Mouse (Mus musculus): ENCODE measurements around the gene Pcsk6. TPM values are rescaled to one million over a fixed set of nuclear protein-coding genes. Genes with fewer than 3 reads are reported as not detected.
A peak's percentile ranks its signal among the peaks of the same experiment; 100 is the strongest.

Gene Pcsk6
- total RNA-seq, 2 experiments from 2014 or later, result not detected

DNA sequence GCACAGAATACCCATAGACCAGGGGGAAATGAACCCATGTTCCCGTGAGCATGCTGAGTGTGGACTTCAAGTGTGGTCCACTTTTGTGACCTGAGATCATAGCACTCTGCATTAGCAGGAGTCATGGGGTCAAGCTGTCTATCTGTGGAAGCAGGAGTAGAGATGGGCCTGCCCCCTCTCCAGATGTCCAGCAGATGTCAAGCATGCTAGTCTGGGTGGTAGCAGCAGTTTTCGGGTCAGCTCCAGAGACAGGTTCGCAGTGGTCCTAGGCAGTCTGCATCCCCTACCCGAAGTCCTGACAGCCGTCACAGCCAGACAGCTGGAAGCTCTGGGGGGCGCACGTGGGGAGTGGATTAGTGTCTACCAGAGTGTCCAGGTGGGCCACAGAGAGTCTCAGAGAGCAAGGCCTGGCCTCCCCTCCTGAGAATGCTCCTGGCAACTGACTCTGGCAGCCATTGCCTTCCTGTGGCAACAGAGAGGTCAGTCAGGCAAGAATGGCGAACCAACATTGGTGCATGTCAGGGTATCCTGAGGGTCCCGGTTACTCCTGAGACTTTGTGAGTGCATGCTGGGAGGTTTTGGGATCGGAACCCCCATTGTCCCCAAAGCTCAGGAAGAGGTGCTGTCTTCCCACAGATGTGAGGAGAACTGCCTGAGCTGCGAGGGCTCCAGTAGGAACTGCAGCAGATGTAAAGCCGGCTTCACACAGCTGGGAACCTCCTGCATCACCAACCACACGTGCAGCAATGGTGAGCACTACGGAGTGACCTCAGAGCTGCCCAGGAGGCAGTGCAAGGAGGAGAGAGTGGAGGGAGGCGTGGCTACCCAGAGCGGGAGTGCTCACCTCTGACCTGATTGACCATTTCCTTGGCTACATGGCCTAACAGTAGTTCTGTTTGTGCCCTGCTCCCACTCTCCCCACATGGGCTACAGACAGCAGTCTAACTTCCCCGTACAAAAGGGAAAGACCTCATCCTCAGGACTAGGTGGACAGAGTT lies 185.7 kb downstream of the Pcsk6 start:
- no peak for ATAC-seq (replicated peaks; ENCODE audit: poor library complexity)

DNA sequence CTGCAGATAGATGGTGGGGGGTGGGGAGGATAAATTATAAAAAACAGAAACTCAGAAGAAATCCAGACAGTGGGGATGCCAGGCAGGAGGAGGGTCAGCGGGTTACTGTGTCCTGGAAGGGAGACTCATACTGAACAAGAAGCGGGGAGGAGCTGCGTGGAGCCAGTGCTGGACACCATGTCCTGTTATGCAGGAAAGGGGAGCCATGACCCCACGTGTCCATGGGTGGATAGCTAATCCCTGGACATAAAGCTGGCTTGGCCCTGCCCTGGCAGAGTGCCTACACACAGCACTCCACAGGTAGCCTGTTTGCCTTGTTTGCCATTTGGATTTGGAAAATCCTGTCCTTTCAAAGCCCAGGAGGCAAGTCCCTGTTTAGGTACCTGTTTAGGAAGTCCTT lies 186.4 kb downstream of the Pcsk6 start:
- no peak for ATAC-seq (replicated peaks; ENCODE audit: poor library complexity)

DNA sequence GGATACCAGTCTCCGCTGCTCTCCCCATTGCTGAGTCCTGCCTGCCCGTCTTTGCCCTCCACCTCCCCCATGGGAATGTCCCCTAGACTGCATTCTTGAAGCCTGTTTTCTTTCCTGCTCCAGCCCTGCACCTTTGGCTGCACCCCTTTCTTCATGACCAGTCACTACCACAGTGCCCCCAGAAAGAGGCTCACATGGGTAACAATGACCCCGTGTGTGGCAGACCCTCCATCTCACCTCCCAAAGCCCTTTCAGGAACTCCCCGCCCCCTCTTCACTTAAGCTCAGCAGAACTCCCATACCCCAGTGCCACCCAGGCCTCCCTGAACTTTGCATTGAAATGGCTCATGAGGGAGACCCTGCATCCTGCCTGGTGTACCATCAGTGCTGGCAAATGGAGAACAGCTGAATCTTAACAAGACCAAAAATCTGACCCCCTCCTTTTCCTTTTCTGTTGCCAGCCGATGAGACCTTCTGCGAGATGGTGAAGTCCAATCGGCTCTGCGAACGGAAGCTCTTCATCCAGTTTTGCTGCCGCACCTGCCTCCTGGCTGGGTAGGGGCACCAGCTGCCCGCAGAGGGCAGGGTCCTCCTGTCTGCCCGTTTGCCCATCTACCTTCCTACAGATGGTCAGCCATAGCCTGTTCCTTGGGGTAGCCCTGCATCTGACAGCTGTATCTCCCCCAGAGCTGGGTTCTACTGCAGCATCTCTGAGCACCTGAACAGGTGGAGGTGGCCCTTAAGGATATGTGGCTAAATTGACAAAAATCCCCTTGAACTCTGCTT lies 187.1 kb downstream of the Pcsk6 start:
- no peak for ATAC-seq (replicated peaks; ENCODE audit: poor library complexity)

DNA sequence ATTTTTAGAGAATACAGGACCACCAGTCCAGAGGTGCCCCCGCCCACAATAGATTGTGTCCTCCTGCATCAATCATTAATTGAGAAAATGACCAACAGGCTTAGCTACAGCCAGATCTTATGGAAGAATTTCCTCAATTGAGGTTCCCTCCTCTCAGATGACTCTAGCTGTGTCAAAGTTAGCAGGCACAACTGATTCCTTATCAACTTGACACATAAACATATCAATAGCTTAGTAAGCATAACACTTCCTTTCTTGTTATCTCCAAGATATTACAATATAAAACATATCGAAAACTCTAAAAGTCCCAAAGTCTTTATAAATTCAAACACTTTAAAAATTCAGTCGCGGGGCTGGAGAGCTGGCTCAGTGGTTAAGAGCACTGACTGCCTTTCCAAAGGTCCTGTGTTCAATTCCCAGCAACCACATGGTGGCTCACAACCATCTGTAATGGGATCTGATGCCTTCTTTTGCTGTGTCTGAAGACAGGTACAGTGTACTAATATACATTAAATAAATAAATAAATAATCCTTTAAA lies 192.5 kb downstream of the Pcsk6 start:
- ATAC-seq (replicated peaks; ENCODE audit: poor library complexity), result no peak

DNA sequence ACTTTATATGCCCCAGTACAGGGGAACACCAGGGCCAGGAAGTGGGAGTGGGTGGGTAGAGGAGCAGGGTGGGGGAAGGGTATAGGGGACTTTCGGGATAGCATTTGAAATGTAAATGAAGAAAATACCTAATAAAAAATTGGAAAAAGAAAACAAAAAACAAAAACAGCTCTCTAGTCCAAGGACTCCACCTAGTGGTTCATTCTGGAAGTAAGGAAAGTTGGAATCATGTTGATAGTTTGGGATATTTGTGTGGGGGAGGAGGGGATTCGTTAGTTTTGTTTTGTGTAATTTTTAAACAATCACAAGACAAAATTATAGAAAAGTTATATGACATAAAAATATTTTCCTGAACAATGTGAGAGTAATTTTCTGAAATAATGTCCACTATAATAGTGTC lies 193.8 kb downstream of the Pcsk6 start:
- ATAC-seq (replicated peaks; ENCODE audit: poor library complexity), result peak; percentile 46; the same call in 1 of the 2 replicates

DNA sequence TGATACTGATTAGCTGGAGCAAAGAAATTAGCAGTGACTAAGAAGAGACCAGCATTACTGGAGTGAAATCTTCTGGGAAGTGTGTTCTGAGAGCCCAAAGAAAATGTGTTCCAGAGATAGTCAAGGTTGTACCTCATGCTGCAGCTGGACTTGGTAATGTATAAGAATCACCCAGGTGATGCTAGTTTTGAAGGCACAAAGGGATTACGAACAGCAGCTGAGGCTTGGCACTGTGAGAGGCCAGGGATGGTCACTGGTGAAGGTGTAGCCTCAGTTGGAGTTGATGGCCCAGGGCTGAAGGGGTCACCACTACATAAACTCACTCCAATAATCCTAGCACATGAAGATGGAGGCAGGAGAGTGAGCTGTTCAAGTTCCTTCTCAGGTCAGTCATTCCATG lies 197.2 kb downstream of the Pcsk6 start, which contains the start of gene Snrpa1:
Gene Snrpa1 (plus strand): TSS at position 301 of the 400 bp plus-strand sequence.
- ATAC-seq (replicated peaks; ENCODE audit: poor library complexity), result no peak

DNA sequence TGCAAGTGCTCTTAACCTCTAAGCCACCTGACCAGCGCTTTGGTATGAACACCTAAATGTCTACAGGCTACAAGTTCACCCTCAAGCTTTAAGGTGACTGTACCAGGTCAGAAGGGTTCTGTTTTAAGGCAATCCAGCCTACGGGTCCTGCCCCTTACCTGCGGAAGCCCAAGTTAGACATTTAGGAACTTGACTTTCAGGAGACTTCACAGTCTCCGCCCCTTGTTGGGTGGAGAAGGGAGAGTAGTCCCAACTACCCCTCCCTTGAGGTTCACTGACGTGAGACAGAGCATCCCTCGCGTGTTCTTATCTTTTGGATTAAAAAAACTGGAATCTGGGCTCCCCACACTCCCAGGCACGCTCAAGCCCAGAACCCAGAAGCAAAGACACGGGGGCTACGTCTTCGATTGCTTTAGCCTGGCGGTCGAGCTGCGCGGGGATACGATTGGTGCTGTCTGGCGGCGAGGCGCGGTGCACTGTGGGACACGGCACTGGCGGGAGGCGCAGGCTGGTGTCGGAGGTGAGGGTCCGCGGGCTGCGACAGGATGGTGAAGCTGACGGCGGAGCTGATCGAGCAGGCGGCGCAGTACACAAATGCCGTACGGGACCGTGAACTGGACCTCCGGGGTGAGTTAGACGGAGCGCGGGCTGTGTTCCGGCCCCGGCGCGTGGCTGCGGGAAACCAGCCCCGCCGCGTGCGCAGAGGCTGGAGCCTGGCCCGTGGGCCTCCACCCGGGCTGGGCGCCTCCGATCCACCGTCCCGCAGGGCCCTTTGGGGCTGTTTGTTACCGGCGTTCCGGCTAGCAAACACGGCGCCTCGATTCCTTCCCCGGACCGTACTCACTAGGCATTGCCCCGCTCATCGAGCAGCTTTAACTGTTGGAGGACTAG lies 198.8 kb downstream of the Pcsk6 start:
- peak; percentile 97 for ATAC-seq (replicated peaks; ENCODE audit: poor library complexity)

DNA sequence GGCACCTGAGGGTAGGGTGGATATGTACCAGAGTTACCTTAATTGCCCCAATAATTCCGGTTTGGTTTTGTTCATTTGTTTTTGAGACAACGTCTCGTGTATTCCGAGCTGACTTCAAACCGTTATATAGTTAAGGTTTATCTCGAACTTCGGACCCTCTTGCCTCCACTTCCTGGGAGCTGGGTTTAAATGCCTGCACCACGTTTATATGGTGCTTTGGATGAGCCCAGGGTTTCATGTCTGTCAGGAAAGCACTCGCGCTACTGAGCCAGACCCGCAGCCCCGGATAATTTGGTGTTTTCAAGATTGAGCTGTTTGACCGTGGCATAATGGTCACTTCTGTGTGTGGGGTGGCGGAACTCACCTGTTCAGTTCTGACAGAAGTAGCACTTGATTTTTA lies 199.5 kb downstream of the Pcsk6 start:
- no peak for ATAC-seq (replicated peaks; ENCODE audit: poor library complexity)

DNA sequence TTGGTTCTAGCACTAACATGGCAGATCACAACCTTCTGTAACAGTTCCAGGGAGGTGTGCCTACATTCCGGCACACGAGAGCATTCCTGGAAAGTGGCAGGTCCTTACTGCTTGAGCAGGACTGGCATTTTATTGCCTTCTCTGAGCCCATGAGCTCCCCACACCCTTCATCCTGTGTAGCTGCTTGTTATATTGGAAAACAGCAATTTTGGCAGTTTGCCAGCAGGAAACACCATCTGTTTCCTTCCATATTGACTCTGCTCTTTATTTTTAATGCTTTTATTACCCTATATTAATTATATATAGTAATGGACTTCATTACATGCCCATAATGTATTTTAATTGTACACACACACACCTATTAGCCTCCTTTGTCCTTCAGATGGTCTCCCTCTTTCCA lies 214.9 kb downstream of the Pcsk6 start:
- ATAC-seq (replicated peaks; ENCODE audit: poor library complexity), result no peak

DNA sequence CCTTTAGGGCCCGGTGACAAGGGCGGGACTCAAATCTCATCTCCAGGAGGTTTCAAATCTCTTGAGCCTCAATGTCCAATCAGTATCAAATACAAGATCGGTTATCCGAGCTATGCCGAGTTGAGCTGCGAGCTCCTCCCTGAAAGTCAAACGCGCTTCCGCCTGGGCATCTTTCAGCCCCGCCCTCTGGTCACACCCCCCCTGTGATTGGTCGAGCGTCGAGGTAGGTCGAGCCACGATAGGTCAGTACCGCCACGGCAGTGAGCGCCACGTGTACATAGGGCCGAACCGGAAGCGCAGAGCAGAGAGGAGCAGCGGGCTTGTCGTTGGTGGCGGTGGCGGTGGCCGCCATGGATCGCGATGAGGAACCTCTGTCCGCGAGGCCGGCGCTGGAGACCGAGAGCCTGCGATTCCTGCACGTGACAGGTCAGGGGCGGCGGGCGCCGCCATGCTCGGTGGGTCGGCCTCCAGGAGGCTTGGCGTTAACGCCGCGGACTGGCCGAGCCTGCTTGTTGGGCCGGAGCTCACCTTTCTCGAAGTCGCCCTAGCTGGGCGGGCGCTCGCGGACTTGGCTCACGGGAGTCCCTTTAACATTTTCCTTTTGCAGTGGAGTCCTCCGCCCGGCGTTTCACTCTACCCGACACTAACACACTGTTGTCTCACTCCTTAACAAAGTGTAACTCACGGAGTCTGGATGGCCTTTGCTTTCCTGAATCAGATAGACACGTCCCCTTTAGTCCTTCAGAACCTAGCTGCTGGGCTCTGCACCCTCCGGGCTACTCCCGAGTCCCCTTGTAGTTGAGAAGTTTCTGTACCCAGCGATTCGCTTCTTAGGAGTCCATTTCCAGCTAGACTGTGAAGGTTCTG lies 218.1 kb downstream of the Pcsk6 start, which contains the start of gene Selenos:
Gene Selenos (plus strand): TSS at position 286 of the 867 bp plus-strand sequence.
- ATAC-seq (replicated peaks; ENCODE audit: poor library complexity), result peak; percentile 96

DNA sequence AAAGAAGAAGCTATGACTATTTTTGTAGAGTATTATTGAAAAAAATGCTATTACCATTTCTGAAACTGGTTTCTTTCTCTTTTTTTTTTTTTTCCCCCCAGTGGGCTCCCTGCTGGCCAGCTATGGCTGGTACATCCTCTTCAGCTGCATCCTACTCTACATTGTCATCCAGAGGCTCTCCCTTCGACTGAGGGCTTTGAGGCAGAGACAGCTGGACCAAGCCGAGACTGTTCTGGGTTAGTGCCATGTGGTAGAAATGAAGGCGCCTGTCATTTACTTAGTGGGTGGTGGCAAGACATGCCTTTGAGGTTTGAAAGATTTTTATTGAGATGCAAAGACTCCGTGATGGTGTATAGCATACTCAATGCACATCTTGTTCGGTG lies 218.7 kb downstream of the Pcsk6 start:
- ATAC-seq (replicated peaks; ENCODE audit: poor library complexity), result peak; percentile 30; the same call in 1 of the 2 replicates

DNA sequence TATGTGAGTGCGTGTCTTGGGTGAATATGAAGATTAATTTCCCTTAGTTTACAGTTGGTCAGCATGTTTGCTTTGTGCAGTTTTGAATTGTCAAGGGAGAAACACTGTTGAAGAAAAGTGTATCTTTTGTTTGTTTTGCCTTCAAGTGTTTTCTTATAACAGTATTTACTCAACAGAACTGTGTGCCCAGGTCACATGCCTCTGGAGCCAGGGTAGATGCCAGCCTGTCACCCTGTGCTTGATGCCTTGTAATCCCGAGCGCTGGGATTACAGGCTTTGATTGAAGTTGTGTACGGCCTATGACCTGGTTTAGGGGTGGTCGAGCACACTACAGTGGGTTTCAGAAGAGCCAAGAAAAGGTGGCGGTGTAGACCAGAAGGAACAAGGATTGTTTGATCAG lies 222.2 kb downstream of the Pcsk6 start:
- no peak for ATAC-seq (replicated peaks; ENCODE audit: poor library complexity)

DNA sequence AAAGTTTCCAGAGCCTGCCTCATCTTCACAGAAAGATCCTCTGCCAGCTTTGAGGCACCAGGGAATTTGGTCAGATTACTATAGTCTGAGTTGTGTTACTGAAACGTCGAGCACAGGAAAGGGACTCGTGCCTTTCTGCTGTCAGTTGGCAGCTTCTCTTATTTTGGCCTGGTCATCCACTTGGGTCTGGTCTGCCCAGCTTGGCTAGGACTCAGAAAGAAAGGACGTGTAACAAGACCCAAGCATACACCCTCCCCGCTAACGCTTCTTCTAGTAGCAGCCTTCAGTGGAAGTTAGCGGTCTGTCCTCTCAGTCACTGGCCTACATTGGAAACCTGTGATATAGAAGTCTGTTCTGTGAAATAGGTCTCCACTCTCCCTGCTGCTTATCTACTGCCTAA lies 223.0 kb downstream of the Pcsk6 start:
- ATAC-seq (replicated peaks; ENCODE audit: poor library complexity), result no peak

DNA sequence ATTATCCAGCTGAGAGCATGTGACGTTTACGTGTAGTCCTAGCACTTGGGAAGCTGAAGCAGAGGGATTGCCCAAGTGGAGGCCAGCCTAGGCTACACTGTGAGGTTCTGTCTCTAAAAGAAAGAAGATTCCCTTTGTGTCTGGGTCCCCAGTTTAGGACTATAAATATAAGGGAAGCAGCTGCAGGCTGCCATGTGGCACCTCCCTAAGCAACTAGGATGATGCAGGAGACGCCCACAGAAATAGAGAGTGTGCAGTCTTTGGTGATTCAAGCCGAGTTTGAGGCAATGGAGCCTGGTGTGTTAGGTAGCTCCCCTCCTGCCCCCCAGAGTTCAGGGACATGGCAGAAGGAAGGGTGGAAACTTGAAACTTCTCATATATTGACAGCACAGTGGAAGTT lies 226.1 kb downstream of the Pcsk6 start:
- ATAC-seq (replicated peaks; ENCODE audit: poor library complexity), result no peak

DNA sequence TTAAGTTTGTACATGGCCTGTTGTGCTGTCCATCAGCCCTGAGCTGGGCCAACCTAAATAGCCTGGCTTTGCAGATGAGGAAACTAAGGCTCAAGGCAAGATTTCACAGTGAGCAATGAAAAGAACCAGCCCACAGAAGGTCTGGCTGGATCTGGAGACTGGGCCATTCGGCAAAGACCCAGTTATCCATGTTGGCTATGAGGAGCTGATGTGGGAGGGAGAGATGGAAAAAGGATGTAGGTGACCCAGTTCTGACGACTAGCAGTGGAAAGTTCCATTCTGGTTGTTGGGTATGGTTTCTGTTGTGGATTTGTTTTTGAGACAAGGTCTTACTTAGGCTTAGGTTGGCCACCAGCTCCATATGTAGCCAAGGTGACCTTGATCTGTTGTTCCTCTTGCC lies 226.5 kb downstream of the Pcsk6 start:
- no peak for ATAC-seq (replicated peaks; ENCODE audit: poor library complexity)

DNA sequence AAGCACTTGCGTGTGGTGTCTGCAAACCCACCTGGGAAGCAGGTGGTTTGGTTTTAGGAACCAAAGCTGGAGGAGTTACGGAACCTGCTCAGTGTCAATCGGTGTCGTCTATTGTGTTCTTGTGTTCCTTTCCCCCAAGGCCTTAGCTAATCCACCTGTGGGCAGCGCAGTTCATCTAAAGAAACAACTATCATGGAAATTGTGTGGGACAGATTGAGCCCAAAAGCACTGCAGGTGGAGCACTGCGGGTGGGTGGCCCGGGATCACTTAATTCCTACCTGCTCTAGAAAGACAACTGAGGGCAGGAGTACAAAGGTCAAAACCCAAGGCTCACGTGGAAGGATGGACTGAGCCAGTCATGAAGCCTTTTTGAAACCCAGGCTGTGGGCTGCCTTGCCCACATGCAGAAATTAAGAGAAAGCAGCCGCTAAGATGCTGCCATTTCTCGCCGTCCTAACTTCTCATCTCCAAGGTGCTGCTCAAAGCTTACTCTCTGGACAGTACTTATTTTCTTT lies 229.2 kb downstream of the Pcsk6 start:
- no peak for ATAC-seq (replicated peaks; ENCODE audit: poor library complexity)

DNA sequence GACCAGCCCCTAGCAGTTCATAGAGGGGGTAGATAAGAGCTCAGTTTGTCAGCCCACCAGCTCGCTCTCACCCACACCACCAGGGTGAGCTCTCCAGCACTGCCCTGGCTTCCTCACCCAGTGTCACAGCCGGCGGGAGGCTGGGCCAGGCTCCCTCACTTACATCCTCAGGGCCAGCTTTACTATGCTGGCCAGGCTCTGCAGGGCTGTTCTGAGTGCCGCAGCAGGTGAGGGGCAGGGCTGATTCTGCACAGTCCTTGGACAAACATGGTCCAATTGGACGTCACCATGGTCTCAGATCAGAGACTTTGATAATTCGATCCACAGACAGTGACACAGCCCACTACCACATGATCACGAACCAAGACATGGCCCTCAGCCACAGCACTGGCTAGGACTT lies 230.0 kb downstream of the Pcsk6 start:
- ATAC-seq (replicated peaks; ENCODE audit: poor library complexity), result no peak

DNA sequence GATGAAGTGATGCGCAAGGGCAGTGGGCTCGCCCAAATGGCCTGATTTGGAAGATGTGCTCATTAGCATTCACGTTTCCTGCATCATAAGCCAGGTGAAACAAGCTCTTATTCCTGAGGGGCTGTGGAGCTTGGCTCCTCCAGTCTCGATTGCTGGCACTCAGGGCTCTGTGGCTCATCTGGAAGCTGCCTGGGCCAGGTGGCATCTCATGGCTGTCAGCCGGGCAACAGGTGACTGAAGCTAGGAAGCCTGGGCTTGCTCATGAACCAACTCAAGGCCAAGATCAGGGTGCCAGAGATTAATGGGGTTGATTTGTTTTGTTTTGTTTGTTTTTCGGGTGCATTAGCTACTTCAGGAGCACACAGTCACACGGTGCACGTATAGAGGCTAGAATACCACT lies 231.1 kb downstream of the Pcsk6 start:
- no peak for ATAC-seq (replicated peaks; ENCODE audit: poor library complexity)

DNA sequence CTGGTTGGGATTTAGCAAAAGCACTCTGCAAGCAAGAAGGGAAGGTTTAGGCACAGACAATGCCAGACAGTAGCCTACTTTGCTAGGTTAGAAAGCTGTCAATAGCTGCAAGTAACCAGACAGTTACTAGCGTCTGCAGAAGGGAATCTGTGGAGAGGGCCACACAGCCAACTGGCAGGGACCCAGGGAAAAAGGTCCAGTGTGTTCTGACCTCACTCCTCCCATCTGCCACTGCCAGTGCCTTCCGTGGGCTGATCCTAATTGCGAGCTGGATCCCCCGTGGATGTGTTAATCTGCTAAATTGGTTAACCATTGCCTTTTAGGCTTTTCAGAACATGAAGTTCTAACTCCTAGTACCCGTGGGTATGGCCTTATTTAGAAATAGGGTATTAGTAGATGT lies 232.6 kb downstream of the Pcsk6 start:
- ATAC-seq (replicated peaks; ENCODE audit: poor library complexity), result no peak
